Mouse (Mus musculus) hindbrain, embryonic 12.5 days (tissue): ENCODE data around the gene Btbd18. TPM values are rescaled to one million over a fixed set of nuclear protein-coding genes. Genes with fewer than 3 reads are reported as not detected.
"Not testable (repeated sequence)": the region's sequence is repeated elsewhere in the genome, so short reads cannot be mapped to it uniquely, and the experiment has no call there.

Source experiments
- ATAC-seq: fragments of 200-750 bp; cut with Nextera tagmentation; 2 replicates; pipeline ENCODE4 v1.8.0; 2017; ENCODE audit warnings: moderate TSS enrichment; ENCODE audit not compliant: low FRiP score
- H3K27ac ChIP-seq: fragments of 300-500 bp; sonication (generic); 2 replicates; pipeline ENCODE4 v1.5.1; 2016; ENCODE audit warnings: mild to moderate bottlenecking
- H3K27me3 ChIP-seq: fragments of 300-500 bp; sonication (generic); 2 replicates; pipeline ENCODE4 v1.6.1; 2016; ENCODE audit warnings: mild to moderate bottlenecking
- H3K36me3 ChIP-seq: fragments of 300-500 bp; sonication (generic); 2 replicates; pipeline ENCODE4 v1.6.1; 2016; ENCODE audit warnings: mild to moderate bottlenecking
- H3K4me1 ChIP-seq: fragments of 300-500 bp; sonication (generic); 2 replicates; pipeline ENCODE4 v1.6.1; 2016
- H3K4me2 ChIP-seq: fragments of 300-500 bp; sonication (generic); replicated peaks from 2 replicates; pipeline ENCODE4 v1.6.1; 2016; ENCODE audit warnings: mild to moderate bottlenecking
- H3K4me3 ChIP-seq: fragments of 300-500 bp; sonication (generic); 2 replicates; pipeline ENCODE4 v1.5.1; 2016; ENCODE audit warnings: mild to moderate bottlenecking
- H3K9ac ChIP-seq: fragments of 300-500 bp; sonication (generic); 2 replicates; pipeline ENCODE4 v1.6.1; 2016; ENCODE audit warnings: mild to moderate bottlenecking, moderate library complexity
- H3K9me3 ChIP-seq: fragments of 300-500 bp; sonication (generic); replicated peaks from 2 replicates; pipeline ENCODE4 v1.6.1; 2016; ENCODE audit warnings: mild to moderate bottlenecking
- WGBS: fragments of 180-500 bp; shearing (Covaris S2); methylation state at CpG from one replicate; pipeline ENCODE4 v1.1.7; 2016; 5-methylcytosine and 5-hydroxymethylcytosine counted together
- polyA plus RNA-seq: library from polyadenylated mRNA; unstranded; fragments of >200 nt; fragmentation: Nextera tagmentation; extraction: Ambion mirVana; gene quantifications from 2 replicates; pipeline ENCODE4 v1.2.1, GENCODE M21; 2016

The Btbd18 gene
- polyA plus RNA-seq, 1 experiment from 2014 or later = 0.32 TPM

DNA sequence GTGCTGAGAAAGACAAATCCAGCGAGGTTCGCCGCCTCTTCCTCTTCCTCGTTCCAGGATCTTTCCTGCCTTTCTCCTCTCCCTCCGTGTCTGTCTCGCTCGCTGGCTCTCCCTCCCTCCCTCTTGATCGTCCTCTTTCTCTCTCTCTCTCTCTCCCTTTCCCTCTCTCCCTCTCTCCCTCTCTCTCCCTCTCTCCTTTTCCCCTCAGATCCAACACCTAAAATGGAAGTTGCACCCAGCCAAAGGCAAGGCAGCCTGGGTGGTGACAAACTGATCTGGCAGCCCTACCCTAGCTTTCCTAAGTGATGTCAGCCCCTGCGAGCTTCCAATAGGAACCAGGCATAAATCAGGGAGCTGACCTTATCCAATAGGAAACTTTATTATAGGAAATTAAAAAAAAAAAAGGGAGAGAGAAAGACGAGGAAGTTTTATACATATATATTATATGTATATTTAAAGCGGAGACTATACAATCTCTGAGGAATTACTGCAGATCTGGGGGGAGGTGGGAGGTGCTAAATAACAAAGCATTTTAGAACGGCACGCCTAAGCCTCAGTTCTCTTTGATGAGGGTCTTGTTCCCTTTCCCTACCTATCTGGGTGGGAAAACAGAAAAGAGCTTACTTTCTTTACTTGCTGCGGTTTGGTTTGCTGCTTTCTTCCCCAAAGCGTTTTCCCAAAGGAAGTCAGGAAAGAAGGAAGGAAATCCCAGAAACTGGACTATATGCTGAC is 8.2 kb upstream of the Btbd18 start, which contains the start of gene Ctnnd1:
Ctnnd1 (minus strand) TSS at position 302 of the 732 bp plus-strand sequence.
- H3K27ac ChIP-seq = peak within 1 kb of the TSS; percentile 94
- peaks cover 19% of the 10 kb centered on the region for H3K4me1 ChIP-seq
- no peaks in the 10 kb centered on the region for H3K9me3 ChIP-seq
- no peaks in the 10 kb centered on the region for H3K36me3 ChIP-seq
- ATAC-seq = peak; percentile 96
- WGBS = 0% methylated on average over 15 of the region's 15 CpGs
- H3K27me3 ChIP-seq = no peaks in the 10 kb centered on the region
- peak within 1 kb of the TSS; percentile 84 for H3K4me2 ChIP-seq
- H3K4me3 ChIP-seq = peak within 1 kb of the TSS; percentile 69
- peak within 1 kb of the TSS; percentile 89 for H3K9ac ChIP-seq

DNA sequence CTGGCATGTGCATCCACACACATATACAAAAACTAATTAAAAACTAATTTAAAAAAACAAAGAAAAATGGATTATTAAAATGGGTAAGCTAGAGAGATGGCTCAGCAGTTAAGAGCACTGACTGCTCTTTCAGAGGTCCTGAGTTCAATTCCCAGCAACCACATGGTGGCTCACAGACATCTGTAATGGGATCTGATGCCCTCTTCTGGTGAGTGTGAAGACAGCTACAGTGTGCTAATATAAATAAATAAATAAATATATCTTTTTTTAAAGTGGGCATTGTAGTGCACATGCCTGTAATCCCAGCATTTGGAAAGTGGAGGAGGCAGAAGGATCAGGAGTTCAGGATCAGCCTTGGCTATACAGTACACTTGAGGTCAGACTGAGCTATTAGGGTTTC is 5.5 kb upstream of the Btbd18 start:
- Histone ChIP-seq H3K36me3 (no peaks in the 10 kb centered on the region), H3K4me1 (0 out of 2 replicates have a peak, but pooled peaks cover 5% of the 10 kb centered on the region), H3K9me3 (no peaks in the 10 kb centered on the region), H3K4me2 (no peak overlapping the region), H3K27me3 (no peaks in the 10 kb centered on the region), H3K27ac (no peak overlapping the region), H3K4me3 (no peak overlapping the region), H3K9ac (no peak overlapping the region)
- no peak for ATAC-seq

- Histone ChIP-seq H3K4me1 (0 out of 2 replicates have a peak, but pooled peaks cover 3% of the 10 kb centered on the region), H3K4me2 (no peak overlapping the region), H3K9me3 (no peaks in the 10 kb centered on the region), H3K27me3 (no peaks in the 10 kb centered on the region), H3K4me3 (no peak overlapping the region), H3K36me3 (no peaks in the 10 kb centered on the region), H3K27ac (no peak overlapping the region), H3K9ac (no peak overlapping the region)
- 69% methylated on average over 1 of the region's 1 CpGs for WGBS
- no peak for ATAC-seq
Observed at GRCm38 (mm10) chr2:84655864-84656263, 3.0 kb upstream of the Btbd18 start.

- H3K27ac ChIP-seq = no peak overlapping the region
- H3K4me2 ChIP-seq = no peak overlapping the region
- no peak overlapping the region for H3K4me3 ChIP-seq
- H3K27me3 ChIP-seq = no peaks in the 10 kb centered on the region
- H3K9me3 ChIP-seq = 0 out of 2 replicates have a peak, but pooled peaks cover 3% of the 10 kb centered on the region
- WGBS = 66% methylated on average over 3 of the region's 3 CpGs
- H3K9ac ChIP-seq = no peak overlapping the region
- H3K36me3 ChIP-seq = no peaks in the 10 kb centered on the region
- no peak for ATAC-seq
- no peaks in the 10 kb centered on the region for H3K4me1 ChIP-seq
Observed at GRCm38 (mm10) chr2:84660253-84660652, 1.4 kb downstream of the Btbd18 start.

- no peak overlapping the region for H3K9ac ChIP-seq
- no peak overlapping the region for H3K4me2 ChIP-seq
- ATAC-seq = no peak
- no peak overlapping the region for H3K27ac ChIP-seq
- H3K36me3 ChIP-seq = no peaks in the 10 kb centered on the region
- 0 out of 2 replicates have a peak, but pooled peaks cover 3% of the 10 kb centered on the region for H3K9me3 ChIP-seq
- H3K27me3 ChIP-seq = no peaks in the 10 kb centered on the region
- H3K4me1 ChIP-seq = no peaks in the 10 kb centered on the region
- no peak overlapping the region for H3K4me3 ChIP-seq
- 14% methylated on average over 2 of the region's 2 CpGs for WGBS
Observed at GRCm38 (mm10) chr2:84662866-84663265, 4.0 kb downstream of the Btbd18 start.

- Histone ChIP-seq H3K4me2 (no peak overlapping the region), H3K4me3 (no peak overlapping the region), H3K27me3 (no peaks in the 10 kb centered on the region), H3K4me1 (peaks cover 9% of the 10 kb centered on the region), H3K36me3 (peaks cover 9% of the 10 kb centered on the region; the same call in 1 of the 2 replicates), H3K9ac (no peak overlapping the region), H3K9me3 (0 out of 2 replicates have a peak, but pooled peaks cover 3% of the 10 kb centered on the region), H3K27ac (no peak overlapping the region)
- no peak for ATAC-seq
- 74% methylated on average over 12 of the region's 12 CpGs for WGBS
Observed at GRCm38 (mm10) chr2:84666081-84666480, 7.2 kb downstream of the Btbd18 start.

DNA sequence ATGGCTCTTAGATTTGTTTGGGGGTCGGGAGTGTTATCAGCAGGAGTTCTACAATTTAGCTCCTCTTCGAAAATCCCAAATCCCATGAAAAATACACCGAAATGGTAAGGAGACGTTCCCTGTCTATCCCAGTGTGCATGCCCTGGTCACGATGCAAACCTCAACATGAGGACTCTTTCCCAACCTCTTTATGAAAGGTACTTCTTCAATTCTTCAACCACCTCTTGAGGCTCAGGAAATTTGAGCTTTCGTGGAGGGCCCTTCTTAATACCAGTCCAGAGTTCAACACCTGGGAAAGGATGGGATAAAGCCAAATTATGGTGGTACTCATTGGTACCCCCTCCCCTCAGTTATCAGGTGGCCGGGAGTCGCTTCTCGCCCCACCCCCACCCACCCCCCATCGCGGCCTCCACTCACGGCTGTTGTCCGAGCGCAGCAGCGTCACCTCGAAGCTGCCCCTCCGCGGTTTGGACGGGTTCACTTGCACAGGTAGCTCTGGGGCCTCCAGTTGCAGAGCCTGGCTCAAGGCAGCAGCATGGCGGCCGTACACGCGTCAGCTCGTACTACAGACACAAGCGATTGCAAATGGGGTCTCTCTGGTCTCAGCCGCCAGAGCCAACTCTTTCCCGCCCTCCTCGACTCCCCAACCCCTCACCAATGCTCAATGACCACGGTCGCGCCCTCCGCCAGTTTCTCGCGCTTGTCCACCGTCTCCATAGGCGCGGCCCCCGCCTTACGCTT is 11.1 kb downstream of the Btbd18 start:
- WGBS = 4% methylated on average over 39 of the region's 39 CpGs
- H3K4me3 ChIP-seq = peak overlapping the region; percentile 80
- no peaks in the 10 kb centered on the region for H3K9me3 ChIP-seq
- peak; percentile 81 for ATAC-seq
- no peaks in the 10 kb centered on the region for H3K27me3 ChIP-seq
- peaks cover 32% of the 10 kb centered on the region for H3K36me3 ChIP-seq
- peak overlapping the region; percentile 90 for H3K9ac ChIP-seq
- peaks cover 9% of the 10 kb centered on the region for H3K4me1 ChIP-seq
- H3K27ac ChIP-seq = peak overlapping the region; percentile 95
- H3K4me2 ChIP-seq = peak overlapping the region; percentile 68

- Histone ChIP-seq H3K4me3 (peak within 1 kb of the TSS; percentile 80), H3K27ac (peak within 1 kb of the TSS; percentile 95), H3K27me3 (no peaks in the 10 kb centered on the region), H3K9ac (peak within 1 kb of the TSS; percentile 90), H3K9me3 (no peaks in the 10 kb centered on the region), H3K4me1 (peaks cover 9% of the 10 kb centered on the region), H3K36me3 (peaks cover 38% of the 10 kb centered on the region), H3K4me2 (peak within 1 kb of the TSS; percentile 68)
- peak; percentile 98 for ATAC-seq
- WGBS = 0% methylated on average over 20 of the region's 20 CpGs
Observed at GRCm38 (mm10) chr2:84670569-84670933, 11.7 kb downstream of the Btbd18 start, which contains the start of gene Selenoh. Gene Selenoh (minus strand): TSS chr2:84670770.

- not testable (repeated sequence) for H3K27me3 ChIP-seq, H3K4me1 ChIP-seq, ATAC-seq, H3K9me3 ChIP-seq, H3K9ac ChIP-seq, H3K4me3 ChIP-seq
- H3K36me3 ChIP-seq = peaks cover 43% of the 10 kb centered on the region
- H3K4me2 ChIP-seq = peak overlapping the region; percentile 68
- WGBS = 65% methylated on average over 4 of the region's 5 CpGs
- peak overlapping the region; percentile 95; the same call in 1 of the 2 replicates for H3K27ac ChIP-seq
Observed at GRCm38 (mm10) chr2:84671535-84671934, 12.7 kb downstream of the Btbd18 start.

- Histone ChIP-seq H3K36me3 (peaks cover 39% of the 10 kb centered on the region), H3K27me3 (no peaks in the 10 kb centered on the region), H3K4me2 (peak overlapping the region; percentile 76), H3K4me1 (peaks cover 17% of the 10 kb centered on the region), H3K9ac (peak overlapping the region; percentile 71), H3K9me3 (no peaks in the 10 kb centered on the region), H3K4me3 (peak overlapping the region; percentile 93), H3K27ac (peak overlapping the region; percentile 70)
- peak; percentile 78 for ATAC-seq
- 13% methylated on average over 22 of the region's 22 CpGs for WGBS
Observed at GRCm38 (mm10) chr2:84677270-84677967, 18.5 kb downstream of the Btbd18 start.

DNA sequence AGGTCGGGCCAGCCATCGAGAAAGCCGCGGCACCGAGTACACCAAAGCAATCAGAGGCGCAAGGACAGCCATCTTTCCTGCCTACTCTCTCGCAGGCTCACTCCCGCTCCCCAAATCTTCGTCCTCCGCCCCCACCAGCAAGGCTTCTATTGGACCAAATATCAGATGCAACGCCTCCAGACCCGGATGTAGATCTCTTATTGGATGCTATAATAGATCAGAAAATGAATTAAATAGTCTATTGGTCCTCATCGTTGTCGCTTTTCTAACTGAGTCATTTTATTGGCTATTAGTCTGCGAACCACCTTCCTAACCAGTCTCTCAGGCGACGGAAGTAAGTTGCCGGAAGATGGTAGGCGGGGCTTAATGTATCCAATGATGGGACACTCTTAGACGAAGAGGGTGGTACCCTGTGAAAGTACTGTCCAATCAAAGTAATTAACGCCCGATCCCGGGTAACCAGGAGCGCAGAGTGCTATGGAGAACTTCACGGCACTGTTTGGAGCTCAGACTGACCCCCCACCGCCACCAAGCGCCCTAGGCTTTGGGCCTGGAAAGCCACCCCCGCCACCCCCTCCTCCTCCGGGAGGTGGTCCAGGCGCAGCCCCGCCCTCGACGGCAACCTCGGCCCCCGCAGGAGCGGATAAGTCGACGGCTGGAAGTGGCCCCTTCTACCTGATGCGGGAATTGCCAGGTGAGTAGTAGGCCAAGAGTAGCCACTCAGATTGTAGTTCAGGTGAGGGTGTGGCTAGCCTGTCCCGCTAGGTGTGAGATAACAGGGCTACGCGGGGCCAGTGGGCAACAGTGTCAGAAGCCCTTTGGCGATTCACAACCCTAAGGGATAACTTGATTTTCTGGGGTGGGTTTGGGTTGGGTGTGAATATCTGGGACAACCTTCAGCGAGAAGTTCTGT is 19.3 kb downstream of the Btbd18 start, which contains the start of the genes Gm28635 and Med19:
Gm28635 (minus strand) TSS at position 74 of the 913 bp plus-strand sequence.
Med19 (plus strand) TSS at position 435 of the 913 bp plus-strand sequence.
- peak within 1 kb of the TSS; percentile 83 for H3K4me2 ChIP-seq
- H3K27ac ChIP-seq = peak within 1 kb of the TSS; percentile 81
- ATAC-seq = peak; percentile 100
- H3K9me3 ChIP-seq = no peaks in the 10 kb centered on the region
- peak within 1 kb of the TSS; percentile 88 for H3K9ac ChIP-seq
- H3K4me1 ChIP-seq = peaks cover 17% of the 10 kb centered on the region
- under 1% methylated on average over 44 of the region's 44 CpGs for WGBS
- H3K36me3 ChIP-seq = peaks cover 31% of the 10 kb centered on the region
- no peaks in the 10 kb centered on the region for H3K27me3 ChIP-seq
- H3K4me3 ChIP-seq = peak within 1 kb of the TSS; percentile 93
